Mouse (Mus musculus) urinary bladder, postnatal 25 days (tissue): ENCODE measurements around the gene Hbb-y.
A peak's percentile ranks its signal among the peaks of the same experiment; 100 is the strongest.
"Not testable (repeated sequence)": the region's sequence is repeated elsewhere in the genome, so short reads cannot be mapped to it uniquely, and the experiment has no call there.

Experiments used
- DNase-seq: peaks from one replicate; pipeline ENCODE4 v3.0.0; 2022; ENCODE audit warnings: low spot score

Hbb-y gene

DNA sequence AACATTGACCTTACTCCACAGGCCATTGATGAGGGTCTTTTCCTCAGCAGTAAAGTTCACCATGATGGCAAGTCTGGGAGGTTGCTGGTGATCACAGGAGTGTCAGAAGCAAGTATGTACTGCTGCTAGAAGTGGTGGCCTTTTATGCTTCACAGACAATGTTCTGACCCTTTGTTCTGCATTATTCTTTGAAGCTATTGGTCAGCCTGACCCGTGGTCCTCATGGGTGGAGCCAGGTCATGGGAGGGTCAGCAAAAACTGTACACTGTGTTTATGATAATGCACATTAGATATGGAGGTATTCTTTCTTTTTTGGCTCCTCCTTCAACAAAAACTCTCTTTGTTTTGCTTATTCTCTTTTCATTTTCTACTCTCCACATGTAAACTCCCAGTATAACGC is at the start of gene Hbb-y:
Gene Hbb-y (minus strand): TSS at position 127 of the 400 bp plus-strand sequence.
- DNase-seq, result no peak

- no peak for DNase-seq
Observed at GRCm38 (mm10) chr7:103894385-103894784, 41.4 kb upstream of the Hbb-y start, which contains the start of gene Olfr64. Olfr64 (minus strand) TSS chr7:103894485.

DNA sequence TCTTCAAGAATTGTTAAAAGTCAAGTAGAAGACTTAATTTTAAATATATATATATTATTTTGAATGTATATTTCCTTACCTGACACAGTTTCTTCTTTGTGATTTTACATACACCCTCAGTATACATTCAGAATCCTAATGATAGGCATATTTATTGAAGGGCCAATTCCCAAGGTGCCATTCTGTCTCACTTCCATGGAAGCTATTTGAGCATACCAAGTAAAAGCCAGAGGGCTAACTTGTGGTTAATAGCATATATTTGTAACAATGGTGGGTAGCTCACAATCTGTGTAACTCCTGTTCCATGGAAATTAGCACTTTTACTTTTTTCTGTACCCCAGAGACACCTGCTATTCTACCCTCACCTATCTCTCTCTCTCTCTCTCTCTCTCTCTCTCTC is 33.1 kb upstream of the Hbb-y start, which contains the start of gene Olfr66:
Gene Olfr66 (minus strand): TSS at position 101 of the 400 bp plus-strand sequence.
- DNase-seq, result no peak

DNA sequence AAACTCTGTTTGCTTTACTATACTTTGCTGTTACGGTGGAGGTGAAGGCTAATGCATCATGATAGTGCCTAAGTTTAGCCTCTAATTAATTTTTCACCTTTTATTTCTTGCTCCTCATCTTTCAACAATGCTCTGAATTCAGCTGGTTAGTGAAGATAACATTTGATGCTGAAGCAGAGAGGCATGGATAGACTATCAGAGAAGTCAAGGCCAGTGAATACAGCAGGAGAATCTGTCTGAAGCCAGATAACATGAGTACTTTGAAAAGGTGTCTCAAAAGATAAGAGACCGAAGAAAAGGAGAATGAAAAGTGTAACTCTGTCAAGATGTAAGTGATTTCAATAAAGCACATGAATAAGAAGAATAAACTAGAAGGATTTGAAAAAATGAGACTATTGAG is 24.1 kb upstream of the Hbb-y start:
- DNase-seq, result no peak

- DNase-seq, result no peak
Observed at GRCm38 (mm10) chr7:103874451-103874850, 21.4 kb upstream of the Hbb-y start.

GRCm38 (mm10) chr7:103873064-103873463 is 20.0 kb upstream of the Hbb-y start:
- DNase-seq, result no peak

GRCm38 (mm10) chr7:103870667-103871066 is 17.7 kb upstream of the Hbb-y start:
- no peak for DNase-seq

DNA sequence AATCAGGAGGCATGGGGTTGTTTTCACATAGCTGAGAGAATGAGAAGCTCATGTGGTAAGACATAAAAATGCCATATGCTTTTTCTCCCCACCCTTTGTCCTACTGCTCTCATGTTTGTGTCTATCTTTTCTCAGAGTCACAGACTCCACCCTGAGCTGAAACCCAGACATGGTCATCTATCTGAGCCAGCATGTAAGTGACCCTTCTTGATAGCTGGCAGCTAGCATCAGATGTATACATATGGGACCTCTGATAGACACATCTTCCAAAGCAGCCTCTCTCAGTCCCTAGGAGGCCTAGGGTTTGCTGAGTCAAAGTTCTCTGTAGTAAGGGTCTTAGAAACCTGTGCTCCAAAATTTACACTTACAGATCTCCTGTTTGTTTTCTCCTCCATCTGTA is 12.7 kb upstream of the Hbb-y start:
- no peak for DNase-seq

GRCm38 (mm10) chr7:103861531-103861930 is 8.5 kb upstream of the Hbb-y start:
- DNase-seq, result no peak

DNA sequence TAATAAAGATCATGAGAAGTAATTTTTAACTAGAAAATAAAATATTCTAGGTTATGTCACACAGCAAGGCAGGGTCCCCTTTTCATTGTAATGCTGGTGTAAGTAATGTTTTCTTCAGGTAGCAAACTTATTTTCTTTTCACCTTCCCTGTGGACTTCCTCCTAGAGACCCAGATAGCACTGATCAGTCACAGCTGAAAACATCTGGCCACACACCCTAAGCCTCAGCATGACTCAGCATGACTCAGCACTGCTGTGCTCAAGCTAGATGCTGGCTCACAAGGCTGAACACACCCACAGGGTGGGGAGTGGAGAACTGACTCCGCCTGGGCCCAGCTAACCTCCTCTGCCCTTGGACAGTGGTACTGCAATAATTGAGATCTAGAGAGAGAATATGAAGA is 7.8 kb upstream of the Hbb-y start:
- peak; percentile 4 for DNase-seq

DNA sequence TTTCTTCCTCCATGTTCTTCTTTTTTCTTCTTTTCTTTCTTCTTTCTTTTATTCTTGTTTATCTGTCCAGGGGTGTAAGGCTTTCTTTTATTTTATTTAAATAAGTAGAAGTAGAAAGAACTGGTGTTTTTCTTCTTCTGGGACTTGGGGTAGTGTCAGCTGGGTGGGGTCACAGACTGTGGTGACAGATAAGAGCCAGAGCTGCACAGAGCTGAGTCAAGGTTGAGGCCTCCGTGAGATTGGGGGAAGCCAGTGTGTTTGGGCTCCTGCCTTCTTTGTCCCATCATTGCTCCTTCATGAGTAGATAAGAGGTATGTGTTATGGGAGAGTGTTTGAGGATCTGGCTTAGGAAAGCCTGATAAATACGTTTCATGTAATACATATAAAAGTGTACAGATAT is 6.1 kb upstream of the Hbb-y start:
- DNase-seq, result no peak

GRCm38 (mm10) chr7:103854669-103855068 is 1.7 kb upstream of the Hbb-y start:
- DNase-seq, result no peak

- no peak for DNase-seq
Observed at GRCm38 (mm10) chr7:103844525-103845325, 8.3 kb downstream of the Hbb-y start.

DNA sequence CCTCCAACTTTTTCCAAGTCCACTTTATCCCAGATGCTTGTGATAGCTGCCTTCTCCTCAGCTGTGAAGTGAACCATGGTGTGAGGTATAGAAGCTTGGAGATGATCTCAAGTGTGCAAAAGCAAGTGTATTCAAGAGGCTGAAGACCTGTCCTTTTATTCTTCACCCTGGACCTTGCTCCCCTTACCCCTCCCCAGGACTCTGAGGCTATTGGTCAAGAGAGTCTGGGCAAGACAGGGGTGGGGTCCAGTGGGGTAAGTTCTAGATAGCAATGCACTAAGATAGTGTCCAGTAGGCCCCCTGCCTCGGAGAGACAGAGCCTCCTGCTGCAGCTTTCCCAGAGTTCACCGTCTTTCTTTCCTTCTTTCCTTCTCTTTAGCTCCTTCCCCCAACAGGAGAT is 10.0 kb downstream of the Hbb-y start, which contains the start of gene Hbb-bh1:
Gene Hbb-bh1 (minus strand): TSS at position 131 of the 400 bp plus-strand sequence.
- no peak for DNase-seq

DNA sequence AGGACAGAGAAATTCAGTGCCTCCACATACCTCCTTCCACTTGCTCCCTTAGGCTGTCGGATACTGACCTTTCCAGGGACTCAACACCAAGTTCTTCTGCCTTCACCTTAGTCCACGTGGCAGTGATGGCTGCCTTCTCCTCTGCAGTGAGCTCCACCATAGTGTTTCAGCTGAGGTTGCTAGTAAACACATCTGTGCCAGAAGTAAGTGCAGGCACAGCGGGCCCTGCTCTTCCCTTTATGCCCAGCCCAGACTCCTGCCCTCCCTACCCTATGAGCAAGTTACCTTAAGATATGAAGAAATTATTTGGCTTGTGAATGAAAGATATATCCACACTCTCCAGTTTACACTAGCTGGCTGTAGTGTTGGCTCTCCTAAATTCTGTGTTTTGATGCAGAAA is 12.7 kb downstream of the Hbb-y start, which contains the start of gene Hbb-bh2:
Gene Hbb-bh2 (minus strand): TSS at position 253 of the 400 bp plus-strand sequence.
- DNase-seq, result no peak

GRCm38 (mm10) chr7:103827808-103828207 is 25.2 kb downstream of the Hbb-y start, which contains the start of gene Hbb-bs:
Hbb-bs (minus strand) TSS chr7:103828096.
- no peak for DNase-seq

- DNase-seq, result not testable (repeated sequence)
Observed at GRCm38 (mm10) chr7:103827139-103827538, 25.9 kb downstream of the Hbb-y start.

DNA sequence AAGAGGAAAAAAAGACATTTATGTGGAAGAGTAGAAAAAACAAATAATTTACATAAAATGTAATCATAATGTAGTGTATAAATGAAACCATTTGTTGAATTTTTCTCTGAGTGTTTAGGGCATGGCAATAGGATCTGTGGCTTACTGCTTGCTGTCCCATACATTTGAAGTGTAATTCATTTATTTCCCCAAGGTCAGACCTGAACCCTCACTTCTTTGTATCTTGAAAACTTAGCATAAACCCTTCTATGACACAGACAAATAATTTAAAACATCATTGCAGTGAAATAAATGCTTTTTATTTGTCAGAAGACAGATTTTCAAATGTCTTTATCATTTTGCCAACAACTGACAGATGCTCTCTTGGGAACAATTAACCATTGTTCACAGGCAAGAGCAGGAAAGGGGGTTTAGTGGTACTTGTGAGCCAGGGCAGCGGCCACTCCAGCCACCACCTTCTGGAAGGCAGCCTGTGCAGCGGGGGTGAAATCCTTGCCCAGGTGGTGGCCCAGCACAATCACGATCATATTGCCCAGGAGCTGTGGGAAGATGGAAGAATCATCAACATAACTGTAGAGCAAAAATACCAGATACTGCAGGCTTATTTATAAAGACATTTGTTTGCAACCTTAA is 26.6 kb downstream of the Hbb-y start:
- DNase-seq, result no peak

DNA sequence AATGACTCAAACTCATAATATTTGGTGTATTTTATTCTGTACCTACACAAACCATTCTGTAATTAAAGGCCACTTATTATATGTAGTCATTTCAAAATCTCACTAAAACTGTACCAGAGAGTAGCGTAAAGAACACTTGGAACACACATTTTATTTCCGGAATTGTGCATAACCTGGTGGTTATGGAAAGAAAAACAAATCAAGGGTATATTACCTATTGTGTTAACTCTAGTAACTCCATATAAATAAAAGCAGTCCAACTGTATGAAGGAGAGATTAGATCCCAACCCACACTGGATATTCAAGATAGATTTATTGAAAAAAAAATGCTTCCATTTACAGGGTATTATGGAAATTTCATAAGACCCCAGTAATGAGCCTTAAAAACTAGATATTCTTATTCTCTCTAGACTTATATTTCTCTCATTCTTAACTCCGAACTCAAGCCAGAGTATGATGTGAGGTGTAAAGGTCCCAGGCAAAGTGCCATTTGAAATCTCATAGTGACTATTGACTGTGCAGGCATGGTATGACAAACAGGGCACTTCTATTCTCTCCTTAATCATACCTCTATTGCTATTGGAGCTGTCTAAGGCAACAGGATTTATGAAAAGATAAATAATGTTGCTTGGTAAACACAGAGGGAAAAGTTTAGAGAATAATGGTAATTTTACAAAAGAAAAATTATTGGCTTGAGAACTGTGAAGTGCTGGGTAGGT is 27.3 kb downstream of the Hbb-y start:
- DNase-seq, result no peak

DNA sequence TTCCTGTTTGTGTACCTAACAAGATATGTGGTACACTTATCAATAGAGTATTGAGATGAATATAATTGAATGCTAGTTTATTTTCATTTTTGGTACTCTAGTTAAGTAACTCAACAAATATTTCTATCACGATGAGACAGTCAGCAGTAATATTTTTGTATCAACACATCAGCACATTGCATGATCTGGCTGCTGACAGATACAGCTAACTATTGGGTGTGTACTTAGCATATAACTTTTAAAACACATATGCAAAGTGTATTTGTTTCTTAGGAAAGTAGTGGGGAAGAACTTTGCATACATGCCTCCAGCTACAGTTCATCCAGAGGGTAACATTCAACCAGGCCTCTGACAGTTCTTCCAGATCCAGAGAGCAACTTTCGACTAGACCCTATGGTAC is 28.4 kb downstream of the Hbb-y start:
- no peak for DNase-seq

DNA sequence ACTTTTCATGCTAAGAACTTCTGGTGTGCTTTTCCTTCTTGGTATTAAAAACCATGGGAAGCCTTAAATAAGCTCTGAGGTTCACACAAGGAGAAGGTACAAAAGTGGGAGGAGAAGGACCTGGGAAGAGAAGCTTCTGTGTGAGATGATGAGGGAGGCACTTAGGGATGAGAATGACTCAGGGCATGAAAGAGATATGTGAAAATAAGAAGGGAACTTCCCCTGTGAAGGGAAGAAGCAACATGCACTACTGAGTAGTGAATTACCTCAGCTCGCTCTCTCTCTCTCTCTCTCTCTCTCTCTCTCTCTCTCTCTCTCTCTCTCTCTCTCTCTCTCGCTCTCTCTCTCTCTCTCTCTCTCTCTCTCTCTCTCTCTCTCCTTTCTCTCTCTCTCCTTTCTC is 37.9 kb downstream of the Hbb-y start:
- not testable (repeated sequence) for DNase-seq

GRCm38 (mm10) chr7:103813766-103814165 is 39.2 kb downstream of the Hbb-y start, which contains the start of gene Hbb-bt:
Hbb-bt (minus strand) TSS chr7:103813996.
- no peak for DNase-seq
